Mouse (Mus musculus): ENCODE measurements around the gene Mgat4e. TPM values are rescaled to one million over a fixed set of nuclear protein-coding genes. Genes with fewer than 3 reads are reported as not detected.
"Not testable (repeated sequence)": the region's sequence is repeated elsewhere in the genome, so short reads cannot be mapped to it uniquely, and the experiment has no call there.

The Mgat4e gene
- total RNA-seq, 2 experiments from 2014 or later: not detected

GRCm38 (mm10) chr1:134556671-134557218, 7.3 kb upstream of the Mgat4e start:
- DNase-seq (ENCODE audit: low spot score in 2 of 2): peak; percentile 92 to 96

GRCm38 (mm10) chr1:134555871-134556670, 6.6 kb upstream of the Mgat4e start:
- peak; percentile 38 to 60 for DNase-seq (ENCODE audit: low spot score in 2 of 2)

GRCm38 (mm10) chr1:134555240-134555870, 5.9 kb upstream of the Mgat4e start:
- DNase-seq (ENCODE audit: low spot score in 2 of 2): no peak

- no peak for DNase-seq (ENCODE audit: low spot score in 2 of 2)
These were observed 2.9 kb upstream of the Mgat4e start for GRCm38 (mm10) chr1:134552396-134552795.

- DNase-seq (ENCODE audit: low spot score in 2 of 2): no peak
These were observed 2.4 kb upstream of the Mgat4e start for GRCm38 (mm10) chr1:134551869-134552268.

GRCm38 (mm10) chr1:134548231-134548630, 1.3 kb downstream of the Mgat4e start:
- DNase-seq (ENCODE audit: low spot score in 2 of 2): no peak

GRCm38 (mm10) chr1:134540610-134541009, 8.9 kb downstream of the Mgat4e start:
- no peak for DNase-seq (ENCODE audit: low spot score in 2 of 2)

GRCm38 (mm10) chr1:134535513-134535912, 14.0 kb downstream of the Mgat4e start:
- DNase-seq (ENCODE audit: low spot score in 2 of 2): no peak

GRCm38 (mm10) chr1:134535054-134535453, 14.4 kb downstream of the Mgat4e start:
- no peak for DNase-seq (ENCODE audit: low spot score in 2 of 2)

GRCm38 (mm10) chr1:134533710-134534109, 15.8 kb downstream of the Mgat4e start:
- not testable (repeated sequence) for DNase-seq (ENCODE audit: low spot score in 2 of 2)

GRCm38 (mm10) chr1:134530618-134531017, 18.9 kb downstream of the Mgat4e start:
- DNase-seq (ENCODE audit: low spot score in 2 of 2): peak in 1 of 2 experiments; percentile 30

- no peak for DNase-seq (ENCODE audit: low spot score in 2 of 2)
These were observed 22.7 kb downstream of the Mgat4e start for GRCm38 (mm10) chr1:134526752-134527151.

- no peak for DNase-seq (ENCODE audit: low spot score in 2 of 2)
These were observed 24.5 kb downstream of the Mgat4e start for GRCm38 (mm10) chr1:134525015-134525414.

- no peak for DNase-seq (ENCODE audit: low spot score in 2 of 2)
These were observed 25.1 kb downstream of the Mgat4e start for GRCm38 (mm10) chr1:134524424-134524823.

GRCm38 (mm10) chr1:134522325-134522724, 27.2 kb downstream of the Mgat4e start:
- DNase-seq (ENCODE audit: low spot score in 2 of 2): no peak

- DNase-seq (ENCODE audit: low spot score in 2 of 2): no peak
These were observed 28.3 kb downstream of the Mgat4e start for GRCm38 (mm10) chr1:134521163-134521562.

- DNase-seq (ENCODE audit: low spot score in 2 of 2): no peak
These were observed 29.3 kb downstream of the Mgat4e start for GRCm38 (mm10) chr1:134520001-134520721.

GRCm38 (mm10) chr1:134519201-134519600, 30.3 kb downstream of the Mgat4e start:
- DNase-seq (ENCODE audit: low spot score in 2 of 2): not testable (repeated sequence)

GRCm38 (mm10) chr1:134518677-134519076, 30.8 kb downstream of the Mgat4e start:
- peak; percentile 81 to 84 for DNase-seq (ENCODE audit: low spot score in 2 of 2)

- not testable (repeated sequence) for DNase-seq (ENCODE audit: low spot score in 2 of 2)
These were observed 31.6 kb downstream of the Mgat4e start for GRCm38 (mm10) chr1:134517841-134518240.

- DNase-seq (ENCODE audit: low spot score in 2 of 2): no peak
These were observed 32.8 kb downstream of the Mgat4e start for GRCm38 (mm10) chr1:134516491-134517198.
